Comparison of ENCODE assay signal across 21 mouse cellular contexts in the genomic region with DNA sequence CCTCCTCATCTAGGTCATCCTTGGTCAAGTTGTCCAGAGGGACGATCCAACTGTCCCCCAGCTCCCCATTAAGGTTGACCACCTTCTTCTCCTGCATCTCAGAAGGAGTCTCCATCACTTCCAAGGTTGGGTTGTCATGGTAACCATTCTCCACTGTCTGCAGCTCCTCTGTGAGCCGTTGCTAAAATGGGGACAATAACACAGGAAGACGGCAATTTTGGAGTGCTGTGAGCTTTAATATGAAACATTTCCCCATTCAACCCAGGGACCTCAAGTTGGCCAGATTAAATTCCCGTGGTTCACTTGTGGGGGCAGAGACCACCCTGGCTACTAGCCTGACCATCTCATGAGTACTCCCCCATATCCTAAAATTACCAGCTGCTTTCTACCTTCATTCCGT. TPM values are rescaled to one million over a fixed set of nuclear protein-coding genes. Genes with fewer than 3 reads are reported as not detected.
DNase-seq lines count a peak whose midpoint lies in the region; ATAC-seq and TF ChIP-seq lines count a peak whose summit lies in the region.
"Had no signal": no experiment of that assay in that cellular context is flagged by ENCODE, and none has a peak within 500 bp of the region (broad histone marks: within the 10 kb centered on the region; RNA-seq: fewer than 3 reads in every experiment).

No protein-coding gene starts in this region.

- intact Hi-C loops in left cerebral cortex, adult 2 months (cut with DNase I) = no loop called here

- H3K4me2 ChIP-seq in hindbrain, embryonic 13.5 days = no peak overlapping the region
- H3K4me2 ChIP-seq in hindbrain, embryonic 11.5 days (replicated peaks; ENCODE audit: low read depth, low read length) = no peak overlapping the region
- no peak overlapping the region for H3K4me2 ChIP-seq in midbrain, embryonic 14.5 days (ENCODE audit: low read length)
- no peak overlapping the region for H3K4me2 ChIP-seq in midbrain, postnatal 0 days (ENCODE audit: low read depth, low read length, poor library complexity, severe bottlenecking)
- H3K4me2 ChIP-seq: embryonic facial prominence, embryonic 15.5 days; forebrain, embryonic 12.5 days; limb, embryonic 15.5 days had no signal

- H3K9me3 ChIP-seq in hindbrain, embryonic 13.5 days = no peaks in the 10 kb centered on the region
- no peaks in the 10 kb centered on the region for H3K9me3 ChIP-seq in hindbrain, embryonic 11.5 days (ENCODE audit: control insufficient read depth, low read length)
- H3K9me3 ChIP-seq in midbrain, embryonic 14.5 days (ENCODE audit: control insufficient read depth, low read length) = no peaks in the 10 kb centered on the region
- H3K9me3 ChIP-seq in midbrain, embryonic 10.5 days (replicated peaks) = no peaks in the 10 kb centered on the region
- no peaks in the 10 kb centered on the region for H3K9me3 ChIP-seq in midbrain, postnatal 0 days (ENCODE audit: low read length)
- H3K9me3 ChIP-seq: embryonic facial prominence, embryonic 15.5 days; forebrain, embryonic 12.5 days; hindbrain, embryonic 10.5 days; limb, embryonic 15.5 days; megakaryocyte, embryonic 14.5 days had no signal

- 0 out of 2 replicates have a peak overlapping the region, but pooled peaks have one; percentile 2 for H3K27ac ChIP-seq in hindbrain, embryonic 13.5 days
- H3K27ac ChIP-seq in hindbrain, embryonic 11.5 days (ENCODE audit: low read depth, low read length) = no peak overlapping the region
- H3K27ac ChIP-seq in midbrain, embryonic 14.5 days (replicated peaks; ENCODE audit: low read depth, low read length) = no peak overlapping the region
- no peak overlapping the region for H3K27ac ChIP-seq in midbrain, embryonic 10.5 days (replicated peaks)
- peak overlapping the region; percentile 96 for H3K27ac ChIP-seq in left cerebral cortex, adult 2 months
- peak overlapping the region; percentile 51 for H3K27ac ChIP-seq in midbrain, postnatal 0 days (ENCODE audit: low read depth, low read length)
- H3K27ac ChIP-seq: embryonic facial prominence, embryonic 15.5 days; forebrain, embryonic 12.5 days; hindbrain, embryonic 10.5 days; limb, embryonic 15.5 days had no signal

- H3K27me3 ChIP-seq in hindbrain, embryonic 13.5 days = no peaks in the 10 kb centered on the region
- H3K27me3 ChIP-seq in hindbrain, embryonic 11.5 days (ENCODE audit: control insufficient read depth, insufficient read depth, low read length) = no peaks in the 10 kb centered on the region
- no peaks in the 10 kb centered on the region for H3K27me3 ChIP-seq in midbrain, embryonic 14.5 days (ENCODE audit: control insufficient read depth, insufficient read depth, low read length)
- no peaks in the 10 kb centered on the region for H3K27me3 ChIP-seq in midbrain, embryonic 10.5 days (ENCODE audit: low read depth, poor library complexity, severe bottlenecking)
- no peaks in the 10 kb centered on the region for H3K27me3 ChIP-seq in midbrain, postnatal 0 days (ENCODE audit: insufficient read depth, low read length)
- H3K27me3 ChIP-seq: embryonic facial prominence, embryonic 15.5 days; forebrain, embryonic 12.5 days; limb, embryonic 15.5 days; megakaryocyte, embryonic 14.5 days had no signal

- ATAC-seq in hindbrain, embryonic 13.5 days (ENCODE audit: low FRiP score) = no peak
- ATAC-seq in hindbrain, embryonic 11.5 days (ENCODE audit: low FRiP score) = no peak
- ATAC-seq in midbrain, embryonic 14.5 days (ENCODE audit: low FRiP score, low TSS enrichment) = no peak
- no peak for ATAC-seq in midbrain, postnatal 0 days (ENCODE audit: low FRiP score)
- ATAC-seq: liver, postnatal 0 days had no signal

- 52% methylated on average over 5 of the region's 5 CpGs for WGBS in hindbrain, embryonic 13.5 days
- 70% methylated on average over 5 of the region's 5 CpGs for WGBS in hindbrain, embryonic 11.5 days
- WGBS in midbrain, embryonic 14.5 days = 49% methylated on average over 5 of the region's 5 CpGs
- WGBS in midbrain, embryonic 10.5 days = 85% methylated on average over 5 of the region's 5 CpGs
- WGBS in midbrain, postnatal 0 days = 33% methylated on average over 5 of the region's 5 CpGs

- no peak for DNase-seq in hindbrain, embryonic 11.5 days (ENCODE audit: low spot score)
- DNase-seq in midbrain, embryonic 14.5 days = peak; percentile 57
- no peak for DNase-seq in midbrain, embryonic 10.5 days (ENCODE audit: low spot score)
- DNase-seq in left cerebral cortex, adult 2 months (ENCODE audit: extremely low spot score in 1 of 2, low spot score in 2 of 2) = peak; percentile 36 to 49
- DNase-seq in midbrain, postnatal 0 days (ENCODE audit: low spot score) = peak; percentile 60
- DNase-seq in spleen, postnatal 4 days (ENCODE audit: low spot score in 2 of 2) = no peak
- no peak for DNase-seq in thymus, postnatal 36 days
- DNase-seq: adrenal gland, postnatal 25 days; cerebellum, adult 8-10 months; gastrocnemius, postnatal 25 days; kidney, postnatal 14 days; liver, postnatal 0 days; lung, postnatal 14 days; thymus, postnatal 4 days had no signal

- TF ChIP-seq CTCF in left cerebral cortex, adult 2 months (IDR thresholded peaks at IDR 0.05) = no peak
- TF ChIP-seq CTCF in midbrain, postnatal 0 days (IDR thresholded peaks at IDR 0.05) = no peak

- no peak overlapping the region for H3K4me3 ChIP-seq in hindbrain, embryonic 13.5 days
- no peak overlapping the region for H3K4me3 ChIP-seq in hindbrain, embryonic 11.5 days (ENCODE audit: low read depth, low read length)
- no peak overlapping the region for H3K4me3 ChIP-seq in midbrain, embryonic 14.5 days (replicated peaks; ENCODE audit: low read depth, low read length)
- no peak overlapping the region for H3K4me3 ChIP-seq in midbrain, embryonic 10.5 days
- no peak overlapping the region for H3K4me3 ChIP-seq in left cerebral cortex, adult 2 months
- H3K4me3 ChIP-seq in midbrain, postnatal 0 days (ENCODE audit: low read depth, low read length) = no peak overlapping the region
- H3K4me3 ChIP-seq: embryonic facial prominence, embryonic 15.5 days; forebrain, embryonic 12.5 days; hindbrain, embryonic 10.5 days; limb, embryonic 15.5 days; megakaryocyte, embryonic 14.5 days; myocyte had no signal

- H3K36me3 ChIP-seq in hindbrain, embryonic 13.5 days = peaks cover 47% of the 10 kb centered on the region
- H3K36me3 ChIP-seq in hindbrain, embryonic 11.5 days (ENCODE audit: control insufficient read depth, insufficient read depth, low read length) = no peaks in the 10 kb centered on the region
- peaks cover 41% of the 10 kb centered on the region for H3K36me3 ChIP-seq in midbrain, embryonic 14.5 days (ENCODE audit: control insufficient read depth, insufficient read depth, low read length)
- peaks cover 79% of the 10 kb centered on the region for H3K36me3 ChIP-seq in midbrain, embryonic 10.5 days
- 0 out of 2 replicates have a peak, but pooled peaks cover 6% of the 10 kb centered on the region for H3K36me3 ChIP-seq in midbrain, postnatal 0 days (ENCODE audit: insufficient read depth, low read length)
- H3K36me3 ChIP-seq: embryonic facial prominence, embryonic 15.5 days; limb, embryonic 15.5 days had no signal

- H3K4me1 ChIP-seq in hindbrain, embryonic 13.5 days (replicated peaks) = peaks cover 24% of the 10 kb centered on the region
- no peaks in the 10 kb centered on the region for H3K4me1 ChIP-seq in hindbrain, embryonic 11.5 days (replicated peaks; ENCODE audit: control insufficient read depth, insufficient read depth, low read length)
- no peaks in the 10 kb centered on the region for H3K4me1 ChIP-seq in midbrain, embryonic 14.5 days (ENCODE audit: control insufficient read depth, insufficient read depth, low read length)
- H3K4me1 ChIP-seq in midbrain, embryonic 10.5 days = no peaks in the 10 kb centered on the region
- H3K4me1 ChIP-seq in midbrain, postnatal 0 days (ENCODE audit: insufficient read depth, low read length) = peaks cover 5% of the 10 kb centered on the region; the same call in 1 of the 2 replicates
- H3K4me1 ChIP-seq: embryonic facial prominence, embryonic 15.5 days; forebrain, embryonic 12.5 days; limb, embryonic 15.5 days had no signal

- H3K9ac ChIP-seq in hindbrain, embryonic 13.5 days = no peak overlapping the region
- H3K9ac ChIP-seq in hindbrain, embryonic 11.5 days (ENCODE audit: low read depth, low read length) = no peak overlapping the region
- H3K9ac ChIP-seq in midbrain, embryonic 14.5 days (replicated peaks; ENCODE audit: low read length) = no peak overlapping the region
- no peak overlapping the region for H3K9ac ChIP-seq in midbrain, postnatal 0 days (replicated peaks; ENCODE audit: low read length, poor library complexity, severe bottlenecking)
- H3K9ac ChIP-seq: embryonic facial prominence, embryonic 15.5 days; forebrain, embryonic 12.5 days; limb, embryonic 15.5 days; liver, postnatal 0 days had no signal

RNA-seq across cellular contexts. Expression of a gene that starts 40.7 kb away (rescaled TPM):
- 13.4 and 14.1 TPM in 2 replicates for polyA plus RNA-seq in hindbrain, embryonic 13.5 days (2015; fragmentation: Nextera tagmentation; extraction: Ambion mirVana)
- 10.2 and 12.4 TPM in 2 replicates for polyA plus RNA-seq in hindbrain, embryonic 11.5 days (2014; fragmentation: Nextera tagmentation; extraction: Ambion mirVana)
- polyA plus RNA-seq in midbrain, embryonic 14.5 days (2014; fragmentation: Nextera tagmentation; extraction: Ambion mirVana) = 6.7 and 10.3 TPM in 2 replicates
- polyA plus RNA-seq in midbrain, embryonic 10.5 days (2016; fragmentation: Nextera tagmentation; extraction: Ambion mirVana) = 19.7 and 22.4 TPM in 2 replicates
- 10 to 100 TPM; 20.2 to 23.2 TPM for total RNA-seq in left cerebral cortex, adult 2 months (2021)
- 15.1 and 16.3 TPM in 2 replicates for total RNA-seq in midbrain, postnatal 0 days (2014; rRNA removed)
- polyA plus RNA-seq in midbrain, postnatal 0 days (2015; fragmentation: Nextera tagmentation; extraction: Ambion mirVana) = 5.7 and 6.0 TPM in 2 replicates

Comparison
In these comparisons a context has a peak if more than half of its experiments do, and no peak if none do; other contexts are left out.
1. H3K27ac ChIP-seq: peak in hindbrain, embryonic 13.5 days (single experiment), left cerebral cortex, adult 2 months (single experiment) and midbrain, postnatal 0 days (single experiment); none in hindbrain, embryonic 11.5 days (single experiment), midbrain, embryonic 14.5 days (single experiment) and midbrain, embryonic 10.5 days (single experiment).
2. DNase-seq: peak in midbrain, embryonic 14.5 days (single experiment), left cerebral cortex, adult 2 months (2 of 2) and midbrain, postnatal 0 days (single experiment); none in hindbrain, embryonic 11.5 days (single experiment), midbrain, embryonic 10.5 days (single experiment), spleen, postnatal 4 days (0 of 2) and thymus, postnatal 36 days (0 of 2).